Mouse (Mus musculus): ENCODE data around the gene Tgm1.

DNA sequence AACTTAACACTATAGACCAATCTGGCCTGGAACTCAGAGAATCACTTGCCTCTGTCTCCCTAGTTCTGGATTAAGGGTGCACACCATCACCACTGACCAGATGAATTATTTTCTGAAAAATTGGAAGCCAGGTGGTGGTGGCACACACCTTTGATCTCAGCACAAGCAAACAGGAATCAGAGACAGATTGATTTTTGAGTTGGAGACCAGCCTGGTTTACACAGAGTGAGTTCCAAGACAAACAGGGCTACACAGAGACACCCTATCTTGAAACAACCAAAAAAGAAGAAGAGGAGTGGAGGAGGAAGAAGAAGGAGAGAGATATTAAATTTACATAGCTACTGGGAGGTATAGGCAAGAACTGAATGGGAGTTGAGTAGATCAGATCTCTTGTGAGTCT, 12.5 kb upstream of the Tgm1 start:
- TF ChIP-seq CTCF (IDR thresholded peaks at IDR 0.05; ENCODE audit: low read depth) (no peak), EP300 (optimal IDR thresholded peaks at IDR 0.05) (no peak)
